Mouse (Mus musculus): ENCODE data around the gene Ajap1. TPM values are rescaled to one million over a fixed set of nuclear protein-coding genes. Genes with fewer than 3 reads are reported as not detected.

Ajap1 gene
- total RNA-seq (2021) = under 1 TPM; 0.10 to 0.20 TPM

- intact Hi-C loops (cut with DNase I) = loop anchor here (5.0 kb wide), 2 partner anchors 185 to 950 kb away; no protein-coding TSS in a partner anchor
- DNase-seq (ENCODE audit: low spot score) = no peak
Observed at GRCm38 (mm10) chr4:153482459-153483338, at the start of gene Ajap1. TSS of gene Ajap1 (minus strand) at chr4:153482811.

GRCm38 (mm10) chr4:153530536-153530935, 47.9 kb upstream of the Ajap1 start:
- no peak for DNase-seq (ENCODE audit: low spot score)
- intact Hi-C loops (cut with DNase I) = no loop called here

GRCm38 (mm10) chr4:153521601-153522000, 39.0 kb upstream of the Ajap1 start:
- intact Hi-C loops (cut with DNase I) = no loop called here
- no peak for DNase-seq (ENCODE audit: low spot score)

GRCm38 (mm10) chr4:153519888-153520287, 37.3 kb upstream of the Ajap1 start:
- intact Hi-C loops (cut with DNase I) = no loop called here
- no peak for DNase-seq (ENCODE audit: low spot score)

GRCm38 (mm10) chr4:153519289-153519688, 36.7 kb upstream of the Ajap1 start:
- intact Hi-C loops (cut with DNase I) = no loop called here

GRCm38 (mm10) chr4:153515786-153516185, 33.2 kb upstream of the Ajap1 start:
- DNase-seq (ENCODE audit: low spot score) = no peak
- intact Hi-C loops (cut with DNase I) = no loop called here

More at GRCm38 (mm10) chr4:153519289-153519688, 36.7 kb upstream of the Ajap1 start:
- DNase-seq (ENCODE audit: low spot score) = no peak

GRCm38 (mm10) chr4:153514071-153514470, 31.5 kb upstream of the Ajap1 start:
- DNase-seq (ENCODE audit: low spot score) = no peak
- intact Hi-C loops (cut with DNase I) = no loop called here

- intact Hi-C loops (cut with DNase I) = no loop called here
Observed at GRCm38 (mm10) chr4:153511530-153511929, 28.9 kb upstream of the Ajap1 start.

GRCm38 (mm10) chr4:153501936-153502335, 19.3 kb upstream of the Ajap1 start:
- intact Hi-C loops (cut with DNase I) = no loop called here
- no peak for DNase-seq (ENCODE audit: low spot score)

More at GRCm38 (mm10) chr4:153511530-153511929, 28.9 kb upstream of the Ajap1 start:
- DNase-seq (ENCODE audit: low spot score) = no peak

GRCm38 (mm10) chr4:153492444-153492843, 9.8 kb upstream of the Ajap1 start:
- intact Hi-C loops (cut with DNase I) = no loop called here
- no peak for DNase-seq (ENCODE audit: low spot score)

- intact Hi-C loops (cut with DNase I) = no loop called here
- no peak for DNase-seq (ENCODE audit: low spot score)
Observed at GRCm38 (mm10) chr4:153489116-153489515, 6.5 kb upstream of the Ajap1 start.

- no peak for DNase-seq (ENCODE audit: low spot score)
- intact Hi-C loops (cut with DNase I) = loop anchor here (2.0 kb wide), 1 partner anchor 311 kb away; no protein-coding TSS in a partner anchor
Observed at GRCm38 (mm10) chr4:153485913-153486312, 3.3 kb upstream of the Ajap1 start.

- intact Hi-C loops (cut with DNase I) = loop anchor here (2.0 to 5.0 kb wide), 3 partner anchors 187 to 952 kb away; no protein-coding TSS in a partner anchor
- no peak for DNase-seq (ENCODE audit: low spot score)
Observed at GRCm38 (mm10) chr4:153484392-153484791, 1.8 kb upstream of the Ajap1 start.

- intact Hi-C loops (cut with DNase I) = loop anchor here (5.0 kb wide), 2 partner anchors 184 to 949 kb away; no protein-coding TSS in a partner anchor
Observed at GRCm38 (mm10) chr4:153481361-153482234, 1.0 kb downstream of the Ajap1 start.

GRCm38 (mm10) chr4:153480551-153481262, 1.9 kb downstream of the Ajap1 start:
- intact Hi-C loops (cut with DNase I) = loop anchor here (5.0 kb wide), 2 partner anchors 183 to 948 kb away; no protein-coding TSS in a partner anchor
- no peak for DNase-seq (ENCODE audit: low spot score)

More at GRCm38 (mm10) chr4:153481361-153482234, 1.0 kb downstream of the Ajap1 start:
- no peak for DNase-seq (ENCODE audit: low spot score)

GRCm38 (mm10) chr4:153479144-153479543, 3.5 kb downstream of the Ajap1 start:
- DNase-seq (ENCODE audit: low spot score) = no peak
- intact Hi-C loops (cut with DNase I) = no loop called here

- intact Hi-C loops (cut with DNase I) = no loop called here
- no peak for DNase-seq (ENCODE audit: low spot score)
Observed at GRCm38 (mm10) chr4:153473480-153474252, 8.9 kb downstream of the Ajap1 start.

GRCm38 (mm10) chr4:153469712-153470111, 12.9 kb downstream of the Ajap1 start:
- no peak for DNase-seq (ENCODE audit: low spot score)
- intact Hi-C loops (cut with DNase I) = no loop called here

- DNase-seq (ENCODE audit: low spot score) = no peak
- intact Hi-C loops (cut with DNase I) = no loop called here
Observed at GRCm38 (mm10) chr4:153459934-153460333, 22.7 kb downstream of the Ajap1 start.
